Mouse (Mus musculus) MEL (cell line): Measurements from ENCODE around the gene Ephb2. TPM values are rescaled to one million over a fixed set of nuclear protein-coding genes. Genes with fewer than 3 reads are reported as not detected.

Experiments used
- DNase-seq: peaks from one replicate; pipeline ENCODE4 v3.0.0; 2011; ENCODE audit warnings: low read depth, low spot score
- H3K27ac ChIP-seq: 2 replicates; pipeline ENCODE4 v1.5.1; 2012; ENCODE audit warnings: low read depth, mild to moderate bottlenecking, control low read depth, low read length, moderate library complexity; ENCODE audit not compliant: control insufficient read depth
- H3K27me3 ChIP-seq, 2 experiments: fragments of 150-350 bp in 1 of 2; sonication (generic) in 1 of 2; 2 replicates each; pipeline ENCODE4 v1.6.1; 2012; ENCODE audit warnings: low read length in 2 of 2, mild to moderate bottlenecking in 2 of 2, improper control_type of control experiment in 1 of 2, moderate library complexity in 1 of 2; ENCODE audit not compliant: insufficient read depth in 2 of 2, control insufficient read depth in 1 of 2
- H3K36me3 ChIP-seq, 2 experiments: 2 replicates each; pipeline ENCODE4 v1.6.1; 2012 to 2014; ENCODE audit warnings: low read length in 2 of 2, improper control_type of control experiment in 1 of 2, inconsistent platforms in 1 of 2, mild to moderate bottlenecking in 1 of 2; ENCODE audit not compliant: insufficient read depth in 2 of 2, control insufficient read depth in 1 of 2
- H3K4me1 ChIP-seq, 2 experiments: fragments of 150-350 bp in 1 of 2; sonication (generic) in 1 of 2; 2 replicates each; pipeline ENCODE4 v1.6.1; 2012; ENCODE audit warnings: low read length in 2 of 2, improper control_type of control experiment in 1 of 2, mild to moderate bottlenecking in 1 of 2; ENCODE audit not compliant: insufficient read depth in 2 of 2, control insufficient read depth in 1 of 2
- H3K4me3 ChIP-seq, 2 experiments: fragments of 150-350 bp in 1 of 2; sonication (generic) in 1 of 2; 2 replicates each; pipeline ENCODE4 v1.5.1; 2012; ENCODE audit warnings: low read depth in 2 of 2, low read length in 2 of 2, mild to moderate bottlenecking in 2 of 2, moderate library complexity in 2 of 2, control low read depth in 1 of 2, improper control_type of control experiment in 1 of 2; ENCODE audit not compliant: control insufficient read depth in 1 of 2, insufficient read depth in 1 of 2
- H3K79me2 ChIP-seq: 2 replicates; pipeline ENCODE4 v1.6.1; 2012; ENCODE audit warnings: mild to moderate bottlenecking, low read length, moderate library complexity; ENCODE audit not compliant: control insufficient read depth, poor library complexity, insufficient read depth
- H3K9ac ChIP-seq: 2 replicates; pipeline ENCODE4 v1.6.1; 2012; ENCODE audit warnings: low read depth, mild to moderate bottlenecking, control low read depth, low read length, moderate library complexity; ENCODE audit not compliant: control insufficient read depth, poor library complexity, severe bottlenecking
- H3K9me3 ChIP-seq: fragments of 150-350 bp; sonication (generic); replicated peaks from 2 replicates; pipeline ENCODE4 v1.6.1; 2012; ENCODE audit warnings: mild to moderate bottlenecking, low read length, improper control_type of control experiment, moderate library complexity; ENCODE audit not compliant: insufficient read depth
- BHLHE40 ChIP-seq: IDR thresholded peaks from 2 replicates; pipeline ENCODE4 v1.6.1; 2012; ENCODE audit warnings: low read depth, mild to moderate bottlenecking, inconsistent platforms, low read length, improper control_type of control experiment, borderline replicate concordance
- CHD1 ChIP-seq: IDR thresholded peaks from 2 replicates; pipeline ENCODE4 v1.6.1; 2012; ENCODE audit warnings: low read depth, mild to moderate bottlenecking, inconsistent platforms, low read length, improper control_type of control experiment
- CHD2 ChIP-seq: IDR thresholded peaks from 2 replicates; pipeline ENCODE4 v1.6.1; 2011; ENCODE audit warnings: low read length, improper control_type of control experiment
- GATA1 ChIP-seq: IDR thresholded peaks from 2 replicates; pipeline ENCODE4 v1.6.1; 2011; ENCODE audit warnings: low read depth, low read length, improper control_type of control experiment
- HCFC1 ChIP-seq: IDR thresholded peaks from 2 replicates; pipeline ENCODE4 v1.6.1; 2012; ENCODE audit warnings: low read depth, mild to moderate bottlenecking, inconsistent platforms, low read length, improper control_type of control experiment, moderate library complexity
- JUND ChIP-seq: IDR thresholded peaks from 2 replicates; pipeline ENCODE4 v1.6.1; 2011; ENCODE audit warnings: low read depth, mild to moderate bottlenecking, improper control_type of control experiment, low read length
- MAFK ChIP-seq: IDR thresholded peaks from 2 replicates; pipeline ENCODE4 v1.6.1; 2011; ENCODE audit warnings: low read depth, mild to moderate bottlenecking, low read length, improper control_type of control experiment, borderline replicate concordance
- MAZ ChIP-seq: IDR thresholded peaks from 2 replicates; pipeline ENCODE4 v1.6.1; 2012; ENCODE audit warnings: low read depth, mild to moderate bottlenecking, inconsistent platforms, low read length, improper control_type of control experiment
- MEF2A ChIP-seq: IDR thresholded peaks from 2 replicates; pipeline ENCODE4 v1.6.1; 2014; ENCODE audit warnings: low read depth, mild to moderate bottlenecking, inconsistent platforms, low read length, improper control_type of control experiment; ENCODE audit not compliant: poor library complexity, insufficient replicate concordance, severe bottlenecking; ENCODE audit errors: extremely low read depth
- MXI1 ChIP-seq: IDR thresholded peaks from 2 replicates; pipeline ENCODE4 v1.6.1; 2011; ENCODE audit warnings: mild to moderate bottlenecking, low read depth, low read length, improper control_type of control experiment
- MYB ChIP-seq: IDR thresholded peaks from 2 replicates; pipeline ENCODE4 v1.6.1; 2011; ENCODE audit warnings: mild to moderate bottlenecking, low read depth, low read length, improper control_type of control experiment
- NELFE ChIP-seq: IDR thresholded peaks from 2 replicates; pipeline ENCODE4 v1.6.1; 2011; ENCODE audit warnings: low read depth, low read length, improper control_type of control experiment
- POLR2A ChIP-seq, 2 experiments: IDR thresholded peaks; 2 replicates each; pipeline ENCODE4 v1.6.1; 2011 to 2012; ENCODE audit warnings: low read length in 2 of 2, mild to moderate bottlenecking in 2 of 2, control low read depth in 1 of 2, improper control_type of control experiment in 1 of 2, low read depth in 1 of 2, moderate library complexity in 1 of 2; ENCODE audit not compliant: control insufficient read depth in 1 of 2, insufficient read depth in 1 of 2, poor library complexity in 1 of 2
- POLR2AphosphoS2 ChIP-seq: IDR thresholded peaks from 2 replicates; pipeline ENCODE4 v1.6.1; 2011; ENCODE audit warnings: low read length, improper control_type of control experiment
- POLR2AphosphoS5 ChIP-seq: IDR thresholded peaks from 2 replicates; pipeline ENCODE4 v1.6.1; 2012; ENCODE audit warnings: low read depth, borderline replicate concordance, mild to moderate bottlenecking, inconsistent platforms, low read length, moderate library complexity, mixed read lengths
- TBP ChIP-seq: IDR thresholded peaks from 2 replicates; pipeline ENCODE4 v1.8.0; 2011; ENCODE audit warnings: low read depth, low read length, improper control_type of control experiment
- TCF12 ChIP-seq: IDR thresholded peaks from 2 replicates; pipeline ENCODE4 v1.6.1; 2014; ENCODE audit warnings: low read depth, mild to moderate bottlenecking, inconsistent platforms, low read length, improper control_type of control experiment, moderate library complexity
- USF1 ChIP-seq: IDR thresholded peaks from 2 replicates; pipeline ENCODE4 v1.6.1; 2014; ENCODE audit warnings: low read depth, mild to moderate bottlenecking, inconsistent platforms, low read length, improper control_type of control experiment, moderate library complexity
- ZC3H11A ChIP-seq: IDR thresholded peaks from 2 replicates; pipeline ENCODE4 v1.6.1; 2012; ENCODE audit warnings: low read depth, mild to moderate bottlenecking, inconsistent platforms, low read length, improper control_type of control experiment
- ZNF384 ChIP-seq: IDR thresholded peaks from 2 replicates; pipeline ENCODE4 v1.6.1; 2012; ENCODE audit warnings: low read depth, mild to moderate bottlenecking, inconsistent platforms, low read length, improper control_type of control experiment
- polyA plus RNA-seq, 2 experiments: library from polyadenylated mRNA; stranded (reverse) in 1 of 2; unstranded in 1 of 2; fragments of >175 nt in 1 of 2; fragments of >200 nt in 1 of 2; gene quantifications; 2 replicates each; pipeline versions ENCODE4 v1.2.1 to v1.2.4; 2012; ENCODE audit warnings: low replicate concordance in 2 of 2, low read depth in 1 of 2; ENCODE audit not compliant: insufficient read length in 2 of 2, insufficient read depth in 1 of 2, missing spikeins in 1 of 2
- total RNA-seq: library from RNA; depleted of rRNA; stranded (reverse); fragments of 300-350 nt; gene quantifications from 2 replicates; pipeline ENCODE4 v1.2.3, GENCODE M21; 2012

Ephb2 gene
- total and polyA plus RNA-seq, 3 experiments = 1.9 to 4.1 TPM; not detected in 1

GRCm38 (mm10) chr4:136834439-136834814 lies 1.4 kb downstream of the Ephb2 start:
- no peak for DNase-seq
- Histone ChIP-seq H3K9ac (no peak overlapping the region), H3K27ac (no peak overlapping the region), H3K4me1 (no peaks in the 10 kb centered on the region), H3K4me3 (no peak overlapping the region), H3K9me3 (no peaks in the 10 kb centered on the region), H3K27me3 (no peaks in the 10 kb centered on the region; a peak in 1 of 4 replicates), H3K36me3 (no peaks in the 10 kb centered on the region), H3K79me2 (no peaks in the 10 kb centered on the region)
- TF ChIP-seq BHLHE40 (no peak), TBP (no peak), HCFC1 (no peak), JUND (no peak), GATA1 (no peak), POLR2AphosphoS5 (no peak), TCF12 (no peak), USF1 (no peak)

- no peaks in the 10 kb centered on the region; a peak in 1 of 4 replicates for H3K27me3 ChIP-seq
- H3K36me3 ChIP-seq = no peaks in the 10 kb centered on the region
- H3K9ac ChIP-seq = no peak overlapping the region
- no peaks in the 10 kb centered on the region for H3K79me2 ChIP-seq
- H3K4me3 ChIP-seq = no peak overlapping the region
- no peaks in the 10 kb centered on the region for H3K9me3 ChIP-seq
- H3K27ac ChIP-seq = no peak overlapping the region
- H3K4me1 ChIP-seq = no peaks in the 10 kb centered on the region
- TF ChIP-seq JUND = no peak
- TF ChIP-seq MYB = no peak
- TF ChIP-seq BHLHE40 = no peak
- TF ChIP-seq MEF2A = no peak
- no peak for TF ChIP-seq NELFE
- no peak for TF ChIP-seq POLR2AphosphoS5
- no peak for TF ChIP-seq CHD1
- no peak for TF ChIP-seq POLR2A (IDR thresholded peaks at IDR 0.05; ENCODE audit: control insufficient read depth in 1 of 2, insufficient read depth in 1 of 2, low read depth in 1 of 2, low read length in 2 of 2, poor library complexity in 1 of 2)
- no peak for TF ChIP-seq GATA1
- TF ChIP-seq ZC3H11A = no peak
- no peak for TF ChIP-seq MXI1
- no peak for TF ChIP-seq MAFK
- TF ChIP-seq POLR2AphosphoS2 = no peak
- no peak for TF ChIP-seq CHD2
- TF ChIP-seq MAZ = no peak
- no peak for TF ChIP-seq ZNF384
- no peak for TF ChIP-seq HCFC1
- no peak for DNase-seq
These were observed 2.0 kb downstream of the Ephb2 start for GRCm38 (mm10) chr4:136833619-136834351.
